Mouse (Mus musculus) CH12.LX (cell line): ENCODE measurements around the gene Cnp. TPM values are rescaled to one million over a fixed set of nuclear protein-coding genes. Genes with fewer than 3 reads are reported as not detected.

Experiments used
- DNase-seq: peaks from one replicate; pipeline ENCODE4 v3.0.0-alpha.2; 2013; ENCODE audit errors: extremely low read depth
- H3K27ac ChIP-seq: 2 replicates; pipeline ENCODE4 v1.5.1; 2012; ENCODE audit warnings: low read depth, mild to moderate bottlenecking, control low read depth, moderate library complexity; ENCODE audit not compliant: insufficient read depth
- H3K27me3 ChIP-seq: replicated peaks from 2 replicates; pipeline ENCODE3; 2012; ENCODE audit warnings: inconsistent platforms
- H3K36me3 ChIP-seq, 2 experiments: replicated peaks in 1 of 2; 2 replicates each; pipeline versions ENCODE3 to v1.6.1; 2012; ENCODE audit warnings: inconsistent platforms in 1 of 2, low read length in 1 of 2, mild to moderate bottlenecking in 1 of 2, mixed read lengths in 1 of 2, moderate library complexity in 1 of 2; ENCODE audit not compliant: control insufficient read depth in 1 of 2, insufficient read depth in 1 of 2
- H3K4me1 ChIP-seq, 2 experiments: 2 replicates each; pipeline ENCODE4 v1.6.1; 2012; ENCODE audit warnings: inconsistent platforms in 1 of 2, moderate library complexity in 1 of 2; ENCODE audit not compliant: insufficient read depth in 2 of 2, control insufficient read depth in 1 of 2
- H3K4me2 ChIP-seq: 2 replicates; pipeline ENCODE4 v1.6.1; 2012; ENCODE audit warnings: low read depth, mild to moderate bottlenecking, control low read depth; ENCODE audit not compliant: poor library complexity, insufficient read depth, severe bottlenecking
- H3K4me3 ChIP-seq, 3 experiments: fragments of 150-350 bp in 1 of 3; sonication (generic) in 1 of 3; replicated peaks in 1 of 3; 2 replicates each; pipeline versions ENCODE3 to v1.5.1; 2011 to 2012; ENCODE audit warnings: low read depth in 2 of 3, low read length in 2 of 3, mild to moderate bottlenecking in 2 of 3, moderate library complexity in 2 of 3, control low read depth in 1 of 3, improper control_type of control experiment in 1 of 3, inconsistent platforms in 1 of 3, mixed read lengths in 1 of 3; ENCODE audit not compliant: poor library complexity in 1 of 3
- H3K79me2 ChIP-seq: replicated peaks from 2 replicates; pipeline ENCODE4 v1.6.1; 2012; ENCODE audit warnings: mild to moderate bottlenecking, moderate library complexity; ENCODE audit not compliant: control insufficient read depth, poor library complexity, insufficient read depth, severe bottlenecking; ENCODE audit errors: extremely low read depth
- H3K9ac ChIP-seq: 2 replicates; pipeline ENCODE4 v1.6.1; 2012; ENCODE audit warnings: low read depth, mild to moderate bottlenecking, control low read depth, moderate library complexity; ENCODE audit not compliant: insufficient read depth
- H3K9me3 ChIP-seq: replicated peaks from 2 replicates; pipeline ENCODE3; 2012; ENCODE audit warnings: low read length, inconsistent platforms, mixed read lengths
- BHLHE40 ChIP-seq: IDR thresholded peaks from 2 replicates; pipeline ENCODE4 v1.6.1; 2011; ENCODE audit warnings: mild to moderate bottlenecking, low read depth, low read length, improper control_type of control experiment
- CTCF ChIP-seq, 2 experiments: IDR thresholded peaks in 1 of 2; conservative IDR thresholded peaks in 1 of 2; 2 replicates each; pipeline ENCODE4 v1.5.1; 2011 to 2012; ENCODE audit warnings: low read depth in 2 of 2, low read length in 2 of 2, improper control_type of control experiment in 1 of 2, inconsistent platforms in 1 of 2, mild to moderate bottlenecking in 1 of 2, moderate library complexity in 1 of 2
- ELF1 ChIP-seq: IDR thresholded peaks from 2 replicates; pipeline ENCODE4 v1.6.1; 2014; ENCODE audit warnings: low read depth, mild to moderate bottlenecking, inconsistent platforms, low read length, improper control_type of control experiment
- ETS1 ChIP-seq: conservative IDR thresholded peaks from 2 replicates; pipeline ENCODE4 v1.6.1; 2012; ENCODE audit warnings: low read depth, mild to moderate bottlenecking, inconsistent platforms, low read length, improper control_type of control experiment, moderate library complexity
- IRF4 ChIP-seq: IDR thresholded peaks from 2 replicates; pipeline ENCODE4 v1.6.1; 2014; ENCODE audit warnings: low read depth, mild to moderate bottlenecking, inconsistent platforms, low read length, improper control_type of control experiment
- JUND ChIP-seq: conservative IDR thresholded peaks from 2 replicates; pipeline ENCODE4 v1.6.1; 2011; ENCODE audit warnings: low read depth, low read length, improper control_type of control experiment
- MAX ChIP-seq: IDR thresholded peaks from 2 replicates; pipeline ENCODE4 v1.6.1; 2011; ENCODE audit warnings: low read length, improper control_type of control experiment
- MYC ChIP-seq: IDR thresholded peaks from 2 replicates; pipeline ENCODE4 v1.6.1; 2011; ENCODE audit warnings: low read depth, mild to moderate bottlenecking, improper control_type of control experiment, low read length
- NELFE ChIP-seq: IDR thresholded peaks from 2 replicates; pipeline ENCODE4 v1.6.1; 2011; ENCODE audit warnings: low read depth, low read length, improper control_type of control experiment
- NRF1 ChIP-seq: IDR thresholded peaks from 2 replicates; pipeline ENCODE4 v1.6.1; 2014; ENCODE audit warnings: low read depth, mild to moderate bottlenecking, inconsistent platforms, low read length, improper control_type of control experiment, moderate library complexity
- PAX5 ChIP-seq: IDR thresholded peaks from 2 replicates; pipeline ENCODE4 v1.6.1; 2012; ENCODE audit warnings: low read length, inconsistent platforms, mixed read lengths
- RCOR1 ChIP-seq: conservative IDR thresholded peaks from 2 replicates; pipeline ENCODE4 v1.6.1; 2012; ENCODE audit warnings: low read depth, mild to moderate bottlenecking, inconsistent platforms, low read length, improper control_type of control experiment
- SIN3A ChIP-seq: IDR thresholded peaks from 2 replicates; pipeline ENCODE4 v1.6.1; 2012; ENCODE audit warnings: low read length, improper control_type of control experiment, inconsistent platforms
- SMC3 ChIP-seq: IDR thresholded peaks from 2 replicates; pipeline ENCODE4 v1.6.1; 2011; ENCODE audit warnings: low read depth, low read length, improper control_type of control experiment
- TCF12 ChIP-seq: IDR thresholded peaks from 2 replicates; pipeline ENCODE4 v1.6.1; 2014; ENCODE audit warnings: low read depth, mild to moderate bottlenecking, inconsistent platforms, low read length, improper control_type of control experiment
- UBTF ChIP-seq: IDR thresholded peaks from 2 replicates; pipeline ENCODE4 v1.6.1; 2012; ENCODE audit warnings: low read depth, mild to moderate bottlenecking, inconsistent platforms, low read length, improper control_type of control experiment, moderate library complexity
- USF2 ChIP-seq: conservative IDR thresholded peaks from 2 replicates; pipeline ENCODE4 v1.6.1; 2011; ENCODE audit warnings: low read depth, low read length, improper control_type of control experiment
- ZC3H11A ChIP-seq: IDR thresholded peaks from 2 replicates; pipeline ENCODE4 v1.6.1; 2012; ENCODE audit warnings: low read depth, mild to moderate bottlenecking, inconsistent platforms, low read length, improper control_type of control experiment
- ZKSCAN1 ChIP-seq: IDR thresholded peaks from 2 replicates; pipeline ENCODE4 v1.6.1; 2012; ENCODE audit warnings: low read depth, inconsistent platforms, low read length, improper control_type of control experiment, borderline replicate concordance
- ZMIZ1 ChIP-seq: IDR thresholded peaks from 2 replicates; pipeline ENCODE4 v1.6.1; 2012; ENCODE audit warnings: low read depth, mild to moderate bottlenecking, inconsistent platforms, low read length, improper control_type of control experiment
- ZNF384 ChIP-seq: IDR thresholded peaks from 2 replicates; pipeline ENCODE4 v1.6.1; 2012; ENCODE audit warnings: low read depth, low read length, improper control_type of control experiment, inconsistent platforms
- dilution Hi-C: fragments of 300-500 bp; cut with MboI; formaldehyde crosslinking; loops from 2 replicates; pipeline ENCODE4 v1.14.3; 2020; ENCODE audit warnings: low sequenced_read_pairs; ENCODE audit not compliant: extremely low pct_unique_long_range_greater_than_20kb, extremely low pct_ligation_motif_present
- in situ Hi-C: fragments of 300-500 bp; cut with MboI; formaldehyde crosslinking; loops from 3 replicates; pipeline ENCODE4 v1.14.3; 2019; ENCODE audit warnings: low sequenced_read_pairs, low pct_ligation_motif_present, low pct_unique_long_range_greater_than_20kb, mixed read lengths
- polyA plus RNA-seq: library from polyadenylated mRNA; unstranded; fragments of >175 nt; gene quantifications from 2 replicates; pipeline ENCODE4 v1.2.1, GENCODE M21; 2012; ENCODE audit warnings: low read depth; ENCODE audit not compliant: insufficient read length
- total RNA-seq, 2 experiments: library from RNA; depleted of rRNA; stranded (reverse); fragments of 300-350 nt in 1 of 2; fragments of >200 nt in 1 of 2; gene quantifications; 2 replicates each; pipeline ENCODE4 v1.2.3; 2012 to 2014

Cnp gene
- total and polyA plus RNA-seq, 3 experiments, result 77.7 to 87.8 (median 80.2) TPM

DNA sequence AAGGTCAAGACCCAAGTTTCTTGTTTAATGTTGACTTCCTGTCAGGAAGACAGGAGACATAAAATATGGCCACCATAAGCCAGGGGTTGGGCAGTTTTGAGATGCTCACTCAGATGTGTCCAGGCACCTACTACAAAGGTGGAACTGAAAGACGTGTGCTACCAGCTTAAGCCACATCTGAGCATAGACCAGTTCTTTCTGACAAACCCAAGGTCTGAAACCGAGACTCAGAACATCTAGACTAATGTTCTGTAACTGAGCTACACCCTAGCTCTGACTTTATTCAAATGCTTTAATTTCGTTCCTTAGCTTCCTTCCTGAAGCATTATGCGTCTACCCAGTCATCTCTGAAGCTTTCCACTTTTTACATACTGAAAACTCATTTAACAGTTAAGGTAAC is 23.4 kb downstream of the Cnp start (continued):
- TF ChIP-seq ZC3H11A (no peak), PAX5 (no peak), UBTF (0 out of 2 replicates have a peak, but pooled peaks have one; percentile 33), NRF1 (no peak), IRF4 (peak; percentile 99), TCF12 (peak; percentile 94), SIN3A (no peak; the same call in 1 of the 2 replicates), SMC3 (no peak), RCOR1 (peak; percentile 92; the same call in 1 of the 2 replicates), ZNF384 (no peak), USF2 (no peak), ETS1 (peak; percentile 88), CTCF (conservative IDR thresholded peaks at IDR 0.05 in 1 of 2, IDR thresholded peaks at IDR 0.05 in 1 of 2; ENCODE audit: low read depth in 2 of 2, low read length in 2 of 2) (no peak), BHLHE40 (peak; percentile 92), ZKSCAN1 (no peak), MYC (peak; percentile 85), MAX (no peak), NELFE (no peak), ZMIZ1 (peak; percentile 23; the same call in 1 of the 2 replicates), JUND (peak; percentile 94)

DNA sequence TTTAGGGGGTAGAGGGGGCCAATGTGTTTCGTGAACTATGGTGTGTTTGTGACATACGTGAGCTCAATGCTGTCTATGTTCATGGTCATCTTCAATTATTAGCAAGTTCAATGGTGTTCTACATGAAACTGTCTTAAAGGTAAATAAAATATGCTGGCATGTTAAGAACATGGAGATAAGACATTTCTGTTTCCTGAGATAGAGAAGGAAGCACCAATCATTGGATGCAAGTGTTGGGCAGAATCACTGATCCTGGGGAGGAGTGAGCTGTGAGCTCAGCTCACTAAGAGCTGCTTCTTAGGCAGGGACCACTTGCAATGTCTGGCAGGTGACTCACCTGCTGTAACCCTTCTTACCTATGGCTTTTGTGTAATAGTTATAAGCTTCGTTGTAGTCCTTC is 26.7 kb downstream of the Cnp start:
- DNase-seq, result no peak
- Histone ChIP-seq H3K79me2 (peaks cover 74% of the 10 kb centered on the region), H3K4me3 (no peak overlapping the region), H3K4me2 (no peak overlapping the region), H3K4me1 (peaks cover 34 to 79% of the 10 kb centered on the region in 2 experiments), H3K36me3 (peaks cover 49 to 89% of the 10 kb centered on the region in 2 experiments), H3K9me3 (no peaks in the 10 kb centered on the region), H3K27ac (no peak overlapping the region), H3K27me3 (no peaks in the 10 kb centered on the region), H3K9ac (no peak overlapping the region)
- in situ Hi-C loops (no loop called here), dilution Hi-C loops (no loop called here)
- TF ChIP-seq NELFE, result no peak
- TF ChIP-seq CTCF (conservative IDR thresholded peaks at IDR 0.05 in 1 of 2, IDR thresholded peaks at IDR 0.05 in 1 of 2; ENCODE audit: low read depth in 2 of 2, low read length in 2 of 2), result no peak
- no peak for TF ChIP-seq ELF1
